Mouse (Mus musculus): ENCODE data around the gene Ptk7.
"Not testable (repeated sequence)": the region's sequence is repeated elsewhere in the genome, so short reads cannot be mapped to it uniquely, and the experiment has no call there.

The Ptk7 gene

GRCm38 (mm10) chr17:46609721-46610514, 19.4 kb downstream of the Ptk7 start:
- peak; percentile 27 to 29 for DNase-seq (ENCODE audit: low spot score in 2 of 2)

- no peak for DNase-seq (ENCODE audit: low spot score in 2 of 2)
These were observed 23.3 kb downstream of the Ptk7 start for GRCm38 (mm10) chr17:46605987-46606386.

DNA sequence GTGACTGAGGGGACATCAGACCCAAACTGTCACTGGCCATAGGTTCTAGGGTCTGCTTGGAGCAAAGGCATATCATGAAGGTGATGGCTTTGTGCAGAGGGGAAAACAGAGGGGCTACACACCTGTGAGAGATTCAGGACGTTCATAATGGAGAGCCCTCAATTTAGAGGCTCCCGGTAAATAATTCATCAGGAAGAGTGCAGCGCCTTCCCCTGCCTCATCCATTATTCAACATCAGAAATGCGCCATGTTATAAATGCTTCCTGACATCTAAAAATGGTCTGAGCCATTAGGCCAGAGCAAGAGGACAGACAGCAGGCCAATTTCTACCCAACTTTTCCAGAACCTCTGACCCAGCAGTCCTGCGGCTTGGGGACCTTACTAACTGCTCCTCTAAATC, 24.2 kb downstream of the Ptk7 start:
- DNase-seq (ENCODE audit: low spot score in 2 of 2) = no peak

DNA sequence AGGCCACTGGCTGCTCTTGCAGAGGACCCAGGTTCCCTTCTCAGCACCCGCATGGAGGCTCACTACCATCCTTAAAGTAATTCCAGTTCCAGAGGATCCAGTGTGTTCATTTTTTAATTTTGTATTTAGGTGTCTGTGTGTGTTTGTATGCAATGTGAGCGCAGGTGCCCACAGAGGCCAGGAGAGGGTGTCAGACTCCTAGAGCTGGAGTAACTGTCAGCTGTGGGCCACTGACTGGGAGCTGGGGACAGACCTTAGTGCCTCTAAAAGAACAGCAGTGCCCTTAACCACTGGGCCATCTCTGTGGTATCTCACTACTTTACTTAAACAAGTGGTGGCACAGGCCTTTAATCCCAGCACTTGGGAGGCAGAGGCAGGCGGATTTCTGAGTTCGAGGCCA, 26.1 kb downstream of the Ptk7 start:
- DNase-seq (ENCODE audit: low spot score in 2 of 2) = no peak

DNA sequence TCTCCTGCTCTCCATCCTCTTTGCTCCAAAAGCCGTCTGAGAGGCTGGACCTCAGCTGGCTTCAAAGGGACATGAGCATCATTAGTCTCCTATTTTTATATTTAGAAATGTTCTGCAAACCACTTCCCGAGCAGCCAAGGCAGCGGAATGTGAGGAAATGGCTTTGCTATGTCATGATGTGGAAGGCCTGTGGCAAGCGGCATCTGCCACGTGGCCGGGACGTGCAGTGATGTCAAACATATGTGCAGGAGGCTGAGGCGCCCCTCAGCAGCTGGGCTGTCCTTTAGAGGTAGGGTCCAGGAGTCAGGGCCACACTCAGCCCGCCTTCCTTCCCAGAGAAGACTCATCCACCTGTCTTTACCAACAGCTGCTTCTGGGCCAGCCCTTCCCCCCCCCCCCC, 27.1 kb downstream of the Ptk7 start:
- no peak for DNase-seq (ENCODE audit: low spot score in 2 of 2)

DNA sequence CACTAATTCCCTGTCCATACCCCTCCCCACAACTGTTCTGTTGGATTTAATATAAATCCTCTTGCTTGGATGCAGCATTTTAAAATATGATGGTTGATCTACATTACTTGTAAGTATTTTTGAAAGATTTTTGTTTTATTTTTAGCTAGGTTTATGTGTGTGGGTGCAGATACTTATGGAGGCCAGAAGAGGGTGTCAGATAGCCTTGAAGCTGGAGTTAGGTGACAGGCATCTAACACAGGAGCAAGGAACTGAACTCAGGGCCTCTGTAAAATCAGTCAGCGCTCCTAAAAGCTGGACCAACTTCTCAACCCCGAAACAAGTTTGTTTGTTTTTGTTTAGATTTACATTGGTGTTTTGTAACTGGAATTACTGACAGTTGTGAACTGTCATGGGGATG, 28.7 kb downstream of the Ptk7 start:
- DNase-seq (ENCODE audit: low spot score in 2 of 2) = no peak

DNA sequence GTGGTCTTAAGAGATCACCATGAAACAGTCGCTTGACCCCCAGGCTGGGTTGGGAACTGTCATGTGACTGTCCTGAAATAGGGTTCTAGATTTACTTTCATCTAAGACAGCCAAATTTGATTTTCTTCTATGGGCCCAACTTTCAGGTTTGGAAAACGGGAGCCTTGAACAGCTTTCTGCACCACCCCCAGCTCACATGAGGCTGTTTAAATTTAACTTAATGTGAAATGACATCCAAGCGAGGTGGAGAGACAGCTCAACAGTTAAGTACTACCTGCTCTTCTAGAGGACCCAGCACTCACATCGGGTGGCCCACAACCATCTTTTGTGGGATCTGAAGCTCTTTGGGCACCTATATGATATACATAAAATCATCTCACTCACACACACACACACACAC, 30.3 kb downstream of the Ptk7 start:
- no peak for DNase-seq (ENCODE audit: low spot score in 2 of 2)

GRCm38 (mm10) chr17:46597956-46598355, 31.3 kb downstream of the Ptk7 start:
- no peak for DNase-seq (ENCODE audit: low spot score in 2 of 2)

GRCm38 (mm10) chr17:46595336-46595735, 34.0 kb downstream of the Ptk7 start:
- no peak for DNase-seq (ENCODE audit: low spot score in 2 of 2)

DNA sequence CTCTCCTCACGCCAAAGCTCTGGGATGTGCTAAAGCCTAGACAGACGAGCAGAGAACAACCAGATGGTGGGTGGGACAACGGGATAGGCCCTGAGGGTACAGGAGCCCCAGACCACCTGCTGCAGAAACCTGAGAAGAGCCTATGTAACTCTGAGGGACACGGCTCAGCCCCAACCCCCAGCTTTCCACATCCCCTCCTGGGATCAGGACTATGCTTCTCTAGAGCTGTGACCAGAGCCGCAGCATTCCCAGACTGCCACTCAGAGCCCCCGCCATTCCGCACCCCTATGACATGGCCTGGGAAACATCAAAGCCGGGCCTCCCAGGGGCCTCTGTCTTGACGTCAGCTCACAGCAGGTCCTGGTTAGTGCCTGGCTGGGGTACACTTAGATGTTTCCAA, 34.7 kb downstream of the Ptk7 start:
- DNase-seq (ENCODE audit: low spot score in 2 of 2) = no peak

DNA sequence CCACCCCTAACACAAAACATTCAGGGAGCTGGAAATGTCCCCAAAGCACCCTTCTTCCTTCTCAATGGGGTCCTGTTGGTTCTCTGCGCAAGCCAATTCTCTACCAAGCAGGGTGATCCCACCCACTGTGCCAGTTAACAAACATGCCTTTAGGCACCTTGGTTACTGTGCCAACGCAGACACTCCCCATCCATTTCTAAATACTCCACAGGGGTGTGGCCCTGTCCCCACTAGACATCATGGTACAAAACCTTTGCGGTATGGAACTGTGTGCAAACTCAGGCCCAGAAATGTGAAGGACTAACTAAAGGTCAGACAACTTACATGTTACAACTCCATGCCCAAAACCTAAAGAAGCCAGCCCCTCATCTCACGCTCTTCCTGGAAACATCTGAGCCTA, 36.2 kb downstream of the Ptk7 start:
- no peak for DNase-seq (ENCODE audit: low spot score in 2 of 2)

DNA sequence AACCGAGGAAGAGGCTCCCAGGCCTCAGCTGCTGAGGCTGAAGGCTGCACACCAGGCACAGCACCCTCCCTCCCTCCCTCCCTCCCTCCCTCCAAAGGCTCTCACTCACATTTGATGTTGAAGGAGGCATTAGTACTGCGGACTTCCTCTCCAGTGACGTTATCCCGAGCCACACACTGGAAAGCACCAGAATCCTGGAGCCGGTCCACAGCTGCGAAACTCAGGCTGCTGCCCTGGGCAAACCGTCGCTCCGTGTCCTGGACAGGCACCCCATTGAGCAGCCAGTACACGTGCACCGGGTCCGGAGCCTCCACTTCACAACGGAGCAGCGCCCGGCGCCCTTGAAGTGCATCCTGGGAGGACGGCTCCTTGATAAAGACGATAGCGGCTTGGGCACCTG, 37.9 kb downstream of the Ptk7 start:
- no peak for DNase-seq (ENCODE audit: low spot score in 2 of 2)

DNA sequence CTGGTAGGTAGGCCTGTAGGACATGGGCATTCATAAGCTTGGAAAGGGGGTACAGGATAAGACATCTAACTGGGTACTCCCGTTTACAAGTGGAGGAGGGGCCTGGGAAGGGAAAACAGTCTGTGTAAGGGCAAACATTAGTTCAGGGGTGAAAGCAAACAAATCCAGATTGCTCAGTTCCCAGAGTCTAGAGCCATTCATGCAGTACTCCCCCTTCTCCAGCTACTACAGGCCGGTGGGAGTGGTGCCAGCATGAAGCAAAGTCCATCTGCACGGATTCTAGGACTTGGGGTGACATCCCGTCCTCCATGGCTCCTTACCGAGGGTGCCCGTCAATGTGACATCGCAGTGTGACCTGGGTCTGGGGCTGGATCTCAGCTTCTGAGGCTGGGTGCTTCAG, 38.9 kb downstream of the Ptk7 start:
- no peak for DNase-seq (ENCODE audit: low spot score in 2 of 2)

DNA sequence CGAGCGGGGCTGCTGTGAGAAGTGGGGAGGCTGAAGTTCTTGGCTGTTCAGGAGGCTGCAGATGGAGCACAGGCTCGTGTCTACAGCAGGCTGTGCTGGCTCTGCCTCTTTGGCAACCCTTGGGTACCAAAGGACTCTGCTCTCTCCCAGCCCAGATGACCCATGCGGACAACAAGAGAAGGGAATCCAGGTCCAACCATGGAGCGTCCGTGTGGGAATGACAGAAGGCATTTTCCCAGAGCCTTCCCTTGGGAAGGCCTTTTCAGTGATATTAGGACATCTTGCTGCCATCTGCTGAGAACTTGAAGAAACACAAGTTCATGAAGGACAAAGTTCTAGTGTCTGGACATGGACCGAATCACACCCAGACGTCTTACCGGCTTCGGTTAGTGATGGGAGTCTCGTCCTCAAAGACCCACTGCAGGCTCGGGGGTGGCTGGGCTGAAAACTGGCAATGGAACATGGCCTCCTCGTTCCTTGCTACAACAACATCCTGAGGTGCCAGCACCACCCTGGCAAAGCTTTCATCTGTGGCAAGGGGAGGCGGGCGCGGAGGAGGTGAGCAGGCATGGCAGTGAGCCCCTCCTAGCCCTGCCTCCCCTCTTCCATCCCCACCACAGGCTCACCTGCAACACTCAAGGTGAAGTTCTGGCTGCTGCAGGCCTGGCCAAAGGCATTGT, 39.5 kb downstream of the Ptk7 start:
- DNase-seq (ENCODE audit: low spot score in 2 of 2) = no peak

GRCm38 (mm10) chr17:46588913-46589312, 40.4 kb downstream of the Ptk7 start:
- DNase-seq (ENCODE audit: low spot score in 2 of 2) = no peak

GRCm38 (mm10) chr17:46588173-46588572, 41.1 kb downstream of the Ptk7 start:
- DNase-seq (ENCODE audit: low spot score in 2 of 2) = no peak

DNA sequence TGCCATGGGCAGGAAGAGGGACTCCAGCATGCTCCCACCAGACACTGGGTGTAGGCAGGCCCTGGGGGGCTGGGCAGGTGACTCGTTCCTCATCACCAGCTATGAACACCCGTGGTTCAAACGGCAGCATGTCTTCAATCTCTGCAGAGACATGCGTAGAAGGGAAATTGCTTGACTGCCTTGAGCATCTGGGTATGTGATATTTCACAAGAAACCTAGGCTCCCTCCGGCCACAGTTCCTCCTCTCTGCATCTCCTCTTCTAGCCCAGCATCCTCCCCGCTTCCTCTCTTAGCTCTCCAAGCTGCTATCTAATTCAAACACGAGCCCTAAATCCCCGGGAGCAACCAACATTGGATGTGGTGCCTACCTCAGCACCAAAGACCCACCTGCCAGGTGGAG, 43.0 kb downstream of the Ptk7 start:
- DNase-seq (ENCODE audit: low spot score in 2 of 2) = no peak

DNA sequence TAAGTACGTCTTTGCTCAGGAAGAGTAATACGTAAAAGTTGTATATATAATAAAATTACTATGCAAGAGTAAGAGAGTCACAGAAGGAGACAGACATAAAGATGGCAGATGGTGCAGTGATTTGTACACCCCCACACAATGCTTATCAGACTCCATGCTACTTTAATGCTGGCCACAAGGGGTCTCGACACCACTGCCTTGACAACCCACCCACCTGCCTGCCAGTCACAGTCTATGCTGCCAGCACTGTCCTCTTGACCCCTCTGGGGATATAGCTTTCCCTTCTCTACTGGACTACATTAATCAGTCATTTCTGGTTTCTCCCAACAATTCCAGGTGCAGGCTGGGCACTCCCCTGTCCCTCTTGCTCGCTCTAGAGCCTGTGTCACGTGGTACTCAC, 50.7 kb downstream of the Ptk7 start:
- DNase-seq (ENCODE audit: low spot score in 2 of 2) = no peak

- no peak for DNase-seq (ENCODE audit: low spot score in 2 of 2)
These were observed 53.2 kb downstream of the Ptk7 start for GRCm38 (mm10) chr17:46576070-46576469.

DNA sequence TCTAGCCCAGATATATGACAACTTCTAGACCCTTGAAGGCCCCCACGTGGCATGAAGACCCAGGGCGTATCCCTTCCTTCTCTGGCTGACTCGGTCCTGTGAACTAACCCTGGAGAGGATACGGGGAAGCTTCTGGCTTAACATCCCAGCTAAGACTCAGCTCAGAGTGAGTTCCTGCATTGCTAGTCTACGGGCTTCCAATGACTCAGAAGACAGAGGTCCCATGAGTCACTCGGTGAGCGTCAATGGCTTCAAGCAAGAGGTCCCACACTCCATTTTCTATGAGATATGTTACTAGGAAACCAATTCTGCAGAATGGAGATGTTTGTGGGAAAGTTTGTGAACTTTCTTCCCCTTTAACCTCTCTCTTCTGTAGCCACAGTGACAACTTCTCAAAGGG, 54.8 kb downstream of the Ptk7 start:
- no peak for DNase-seq (ENCODE audit: low spot score in 2 of 2)

- DNase-seq (ENCODE audit: low spot score in 2 of 2) = no peak
These were observed 58.3 kb downstream of the Ptk7 start for GRCm38 (mm10) chr17:46571005-46571404.

DNA sequence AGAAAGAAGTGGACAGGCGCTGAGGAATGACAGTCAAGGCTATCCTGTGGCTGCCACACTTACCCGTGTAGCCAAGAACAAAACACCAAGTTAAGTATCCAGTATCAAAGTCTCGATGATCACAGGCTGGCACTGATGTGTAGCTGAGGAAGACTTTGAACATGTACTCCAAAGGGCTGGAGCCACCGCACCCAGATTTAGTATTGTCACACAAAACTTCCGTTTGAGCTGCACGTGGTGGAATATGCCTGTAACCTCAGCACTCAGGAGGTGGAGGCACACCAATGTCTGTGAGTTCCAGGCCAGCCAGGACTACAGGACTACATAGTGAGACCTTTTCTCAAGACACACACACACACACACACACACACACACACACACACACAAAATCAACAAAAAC, 70.2 kb downstream of the Ptk7 start:
- DNase-seq (ENCODE audit: low spot score in 2 of 2) = no peak

GRCm38 (mm10) chr17:46558151-46558550, 71.2 kb downstream of the Ptk7 start:
- no peak for DNase-seq (ENCODE audit: low spot score in 2 of 2)

DNA sequence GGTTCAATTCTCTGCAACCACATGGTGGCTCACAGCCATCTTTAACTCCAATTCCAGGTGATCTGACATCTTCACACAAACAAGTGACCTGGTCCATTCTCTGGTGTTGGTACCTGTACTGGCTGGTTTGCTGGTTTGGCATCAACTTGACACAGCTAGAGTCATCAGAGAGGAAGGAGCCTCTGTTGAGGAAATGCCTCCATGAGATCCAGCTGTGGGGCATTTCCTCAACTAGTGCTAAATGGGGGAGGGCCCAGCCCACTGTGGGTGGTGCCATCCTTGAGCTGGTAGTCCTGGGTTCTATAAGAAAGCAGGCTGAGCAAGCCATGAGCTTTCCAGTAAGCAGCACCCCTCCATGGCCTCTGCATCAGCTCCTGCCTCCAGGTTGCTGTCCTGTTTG, 72.0 kb downstream of the Ptk7 start:
- DNase-seq (ENCODE audit: low spot score in 2 of 2) = not testable (repeated sequence)

All from heart, adult 9 months (tissue).